Comparison of ENCODE assay signal across 9 mouse cellular contexts in the genomic region with DNA sequence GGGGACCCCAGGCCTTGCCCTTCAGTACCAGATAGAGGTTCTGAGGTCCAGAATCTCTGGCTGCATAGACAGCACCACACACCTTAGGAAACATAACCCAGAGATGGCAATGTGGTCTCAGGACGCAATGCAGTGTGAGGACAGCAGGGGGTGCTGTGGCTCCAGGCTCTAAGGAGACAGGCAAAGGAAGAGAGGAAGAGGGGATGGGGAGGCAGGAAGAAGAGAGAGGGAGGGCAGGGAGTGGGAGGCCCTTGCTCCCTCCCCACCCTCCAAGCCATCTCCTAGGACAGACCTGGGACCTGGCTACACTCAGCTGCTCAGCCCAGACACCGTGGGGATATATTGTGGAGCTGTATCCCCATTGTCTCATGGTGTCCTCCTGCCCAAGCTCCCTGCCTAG. TPM values are rescaled to one million over a fixed set of nuclear protein-coding genes. Genes with fewer than 3 reads are reported as not detected.
DNase-seq lines count a peak whose midpoint lies in the region; ATAC-seq lines count a peak whose summit lies in the region.
"Had no signal": no experiment of that assay in that cellular context is flagged by ENCODE, and none has a peak within 500 bp of the region (broad histone marks: within the 10 kb centered on the region; RNA-seq: fewer than 3 reads in every experiment).

No protein-coding gene starts in this region.

- H3K4me3 ChIP-seq in forebrain, embryonic 11.5 days (ENCODE audit: low read depth, low read length): no peak overlapping the region
- no peak overlapping the region for H3K4me3 ChIP-seq in hindbrain, embryonic 10.5 days
- H3K4me3 ChIP-seq: embryonic facial prominence, embryonic 13.5 days had no signal

- no peaks in the 10 kb centered on the region; the same call in 1 of the 2 replicates for H3K27me3 ChIP-seq in forebrain, embryonic 11.5 days (ENCODE audit: control insufficient read depth, insufficient read depth, low read length)
- peaks cover 3% of the 10 kb centered on the region; the same call in 1 of the 2 replicates for H3K27me3 ChIP-seq in hindbrain, embryonic 10.5 days (ENCODE audit: insufficient read depth, poor library complexity, severe bottlenecking)
- H3K27me3 ChIP-seq: embryonic facial prominence, embryonic 13.5 days had no signal

- peaks cover 29% of the 10 kb centered on the region for H3K4me1 ChIP-seq in forebrain, embryonic 11.5 days (replicated peaks; ENCODE audit: control insufficient read depth, insufficient read depth, low read length)
- H3K4me1 ChIP-seq in hindbrain, embryonic 10.5 days (replicated peaks): peaks cover 86% of the 10 kb centered on the region

- H3K27ac ChIP-seq in forebrain, embryonic 11.5 days (ENCODE audit: low read depth, low read length): no peak overlapping the region
- H3K27ac ChIP-seq in hindbrain, embryonic 10.5 days: peak overlapping the region; percentile 93

- DNase-seq in CD8-positive naive resting alpha-beta T cell, adult 2 months (ENCODE audit: low read depth in 2 of 2, low spot score in 2 of 2): peak; percentile 51 to 58
- DNase-seq in brain, adult 2 months (ENCODE audit: low read depth, low spot score): peak; percentile 90
- DNase-seq in forebrain, embryonic 11.5 days (ENCODE audit: low spot score): peak; percentile 87
- peak; percentile 84 for DNase-seq in hindbrain, embryonic 10.5 days (ENCODE audit: low spot score)
- DNase-seq in layer of hippocampus, adult 9-11 months: peak; percentile 69
- peak; percentile 77 for DNase-seq in lung, postnatal 25 days (ENCODE audit: low spot score)
- peak; percentile 42 for DNase-seq in retina, adult 2 months (ENCODE audit: low read depth, low spot score)
- DNase-seq in thymus, postnatal 36 days: peak; percentile 81 to 84

- H3K9me3 ChIP-seq in forebrain, embryonic 11.5 days (ENCODE audit: control insufficient read depth, low read length): no peaks in the 10 kb centered on the region
- no peaks in the 10 kb centered on the region for H3K9me3 ChIP-seq in hindbrain, embryonic 10.5 days
- H3K9me3 ChIP-seq: embryonic facial prominence, embryonic 13.5 days had no signal

- H3K4me2 ChIP-seq in forebrain, embryonic 11.5 days (ENCODE audit: low read depth, low read length, severe bottlenecking): no peak overlapping the region
- H3K4me2 ChIP-seq: embryonic facial prominence, embryonic 13.5 days had no signal

- 17% methylated on average over 2 of the region's 2 CpGs for WGBS in forebrain, embryonic 11.5 days
- 10% methylated on average over 2 of the region's 2 CpGs for WGBS in hindbrain, embryonic 10.5 days

- peak; percentile 13; the same call in 1 of the 2 replicates for ATAC-seq in forebrain, embryonic 11.5 days (replicated peaks; ENCODE audit: low FRiP score)

- no peak overlapping the region for H3K9ac ChIP-seq in forebrain, embryonic 11.5 days (ENCODE audit: low read length)
- H3K9ac ChIP-seq: embryonic facial prominence, embryonic 13.5 days had no signal

- H3K36me3 ChIP-seq in forebrain, embryonic 11.5 days (ENCODE audit: control insufficient read depth, insufficient read depth, low read length): no peaks in the 10 kb centered on the region
- no peaks in the 10 kb centered on the region for H3K36me3 ChIP-seq in hindbrain, embryonic 10.5 days
- H3K36me3 ChIP-seq: embryonic facial prominence, embryonic 13.5 days had no signal

RNA-seq across cellular contexts. Expression of gene Tpra1, which starts 25.5 kb away (rescaled TPM):
- 39.4 and 40.7 TPM in 2 replicates for polyA plus RNA-seq in forebrain, embryonic 11.5 days (2014; fragmentation: Nextera tagmentation; extraction: Ambion mirVana)
- polyA plus RNA-seq in hindbrain, embryonic 10.5 days (2016; fragmentation: Nextera tagmentation; extraction: Ambion mirVana): 60.5 and 62.3 TPM in 2 replicates

RNA-seq across cellular contexts. Expression of gene Mcm2, which starts 29.0 kb away (rescaled TPM):
- 248 and 259 TPM in 2 replicates for polyA plus RNA-seq in forebrain, embryonic 11.5 days (2014; fragmentation: Nextera tagmentation; extraction: Ambion mirVana)
- polyA plus RNA-seq in hindbrain, embryonic 10.5 days (2016; fragmentation: Nextera tagmentation; extraction: Ambion mirVana): 222 and 292 TPM in 2 replicates

RNA-seq across cellular contexts. Expression of gene Podxl2, which starts 52.8 kb away (rescaled TPM):
- polyA plus RNA-seq in forebrain, embryonic 11.5 days (2014; fragmentation: Nextera tagmentation; extraction: Ambion mirVana): 109 and 115 TPM in 2 replicates
- polyA plus RNA-seq in hindbrain, embryonic 10.5 days (2016; fragmentation: Nextera tagmentation; extraction: Ambion mirVana): 81.1 and 182 TPM in 2 replicates
